Mouse (Mus musculus) erythroblast, embryonic 14.5 days (primary cell): Measurements from ENCODE around the gene Scyl3.

ENCODE experiments used
- GATA1 ChIP-seq: IDR thresholded peaks from 2 replicates; pipeline ENCODE4 v1.6.1; 2012; ENCODE audit warnings: low read length, inconsistent platforms, mixed read lengths
- TAL1 ChIP-seq: IDR thresholded peaks from 3 replicates; pipeline ENCODE4 v1.6.1; 2012; ENCODE audit warnings: low read length, inconsistent platforms, mixed read lengths

DNA sequence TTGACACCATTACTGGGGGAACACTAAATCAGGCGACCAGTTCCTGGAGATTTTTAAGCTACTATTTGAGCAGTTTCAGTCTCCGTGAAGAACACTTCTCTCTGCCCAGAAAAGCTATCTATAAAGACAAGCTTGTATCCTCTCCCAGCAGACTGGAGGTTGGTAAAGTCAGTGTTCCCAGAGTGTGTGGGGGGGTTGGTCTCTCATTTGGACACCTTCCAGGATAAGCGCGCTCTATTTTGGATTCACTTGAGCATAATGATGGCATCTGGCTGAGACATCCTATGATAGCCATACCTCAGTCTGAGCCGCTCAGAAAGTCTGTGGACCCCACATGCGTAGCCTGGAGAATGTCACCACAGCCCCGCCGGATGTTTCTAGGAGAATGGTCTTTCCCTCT, 4.8 kb upstream of the Scyl3 start:
- no peak for TF ChIP-seq GATA1
- TF ChIP-seq TAL1 = no peak
